Mouse (Mus musculus) limb, embryonic 15.5 days (tissue): ENCODE results near the gene Troap. TPM values are rescaled to one million over a fixed set of nuclear protein-coding genes. Genes with fewer than 3 reads are reported as not detected.

ENCODE experiments used
- ATAC-seq: fragments of 200-750 bp; cut with Nextera tagmentation; 2 replicates; pipeline ENCODE4 v1.8.0; 2017; ENCODE audit warnings: low read depth, moderate TSS enrichment; ENCODE audit not compliant: insufficient number of reproducible peaks, low FRiP score, low TSS enrichment
- H3K27ac ChIP-seq: fragments of 300-500 bp; sonication (generic); 2 replicates; pipeline ENCODE4 v1.5.1; 2015; ENCODE audit warnings: moderate library complexity, mild to moderate bottlenecking, inconsistent platforms
- H3K27me3 ChIP-seq: fragments of 300-500 bp; sonication (generic); 2 replicates; pipeline ENCODE4 v1.6.1; 2015; ENCODE audit warnings: inconsistent platforms
- H3K36me3 ChIP-seq: fragments of 300-500 bp; sonication (generic); 2 replicates; pipeline ENCODE4 v1.6.1; 2015; ENCODE audit warnings: inconsistent platforms
- H3K4me1 ChIP-seq: fragments of 300-500 bp; sonication (generic); 2 replicates; pipeline ENCODE4 v1.6.1; 2015; ENCODE audit warnings: inconsistent platforms
- H3K4me2 ChIP-seq: fragments of 300-500 bp; sonication (generic); 2 replicates; pipeline ENCODE4 v1.6.1; 2015; ENCODE audit warnings: mild to moderate bottlenecking, inconsistent platforms
- H3K4me3 ChIP-seq: fragments of 300-500 bp; sonication (generic); 2 replicates; pipeline ENCODE4 v1.5.1; 2015; ENCODE audit warnings: mild to moderate bottlenecking, inconsistent platforms
- H3K9ac ChIP-seq: fragments of 300-500 bp; sonication (generic); 2 replicates; pipeline ENCODE4 v1.6.1; 2015; ENCODE audit warnings: inconsistent platforms
- H3K9me3 ChIP-seq: fragments of 300-500 bp; sonication (generic); 2 replicates; pipeline ENCODE4 v1.6.1; 2016; ENCODE audit warnings: inconsistent platforms
- WGBS: fragments of 180-500 bp; shearing (Covaris S2); methylation state at CpG from one replicate; pipeline ENCODE4 v1.1.7; 2015; 5-methylcytosine and 5-hydroxymethylcytosine counted together
- polyA plus RNA-seq: library from polyadenylated mRNA; unstranded; fragments of >200 nt; fragmentation: Nextera tagmentation; extraction: Ambion mirVana; gene quantifications from 2 replicates; pipeline ENCODE4 v1.2.1, GENCODE M21; 2015

Gene Troap
- polyA plus RNA-seq, 1 experiment from 2014 or later: 22.3 TPM

GRCm38 (mm10) chr15:99078181-99078910 is 4.0 kb downstream of the Troap start:
- ATAC-seq: no peak
- no peak overlapping the region for H3K4me3 ChIP-seq
- H3K27me3 ChIP-seq: peaks cover 7% of the 10 kb centered on the region
- H3K36me3 ChIP-seq: peaks cover 41% of the 10 kb centered on the region
- no peak overlapping the region for H3K4me2 ChIP-seq
- WGBS: 84% methylated on average over 15 of the region's 15 CpGs
- 0 out of 2 replicates have a peak overlapping the region, but pooled peaks have one; percentile 4 for H3K9ac ChIP-seq
- peaks cover 21% of the 10 kb centered on the region for H3K4me1 ChIP-seq
- no peaks in the 10 kb centered on the region for H3K9me3 ChIP-seq
- no peak overlapping the region for H3K27ac ChIP-seq

GRCm38 (mm10) chr15:99079804-99080203 is 5.4 kb downstream of the Troap start:
- ATAC-seq: no peak
- peaks cover 17% of the 10 kb centered on the region for H3K4me1 ChIP-seq
- peaks cover 41% of the 10 kb centered on the region for H3K36me3 ChIP-seq
- WGBS: 77% methylated on average over 3 of the region's 3 CpGs
- no peak overlapping the region for H3K4me2 ChIP-seq
- H3K27ac ChIP-seq: no peak overlapping the region
- H3K4me3 ChIP-seq: no peak overlapping the region
- peaks cover 21% of the 10 kb centered on the region for H3K27me3 ChIP-seq
- H3K9ac ChIP-seq: no peak overlapping the region
- no peaks in the 10 kb centered on the region for H3K9me3 ChIP-seq

GRCm38 (mm10) chr15:99082322-99082721 is 7.9 kb downstream of the Troap start:
- no peak overlapping the region for H3K9ac ChIP-seq
- H3K36me3 ChIP-seq: peaks cover 39% of the 10 kb centered on the region
- no peak overlapping the region for H3K27ac ChIP-seq
- H3K4me3 ChIP-seq: no peak overlapping the region
- 94% methylated on average over 12 of the region's 12 CpGs for WGBS
- peaks cover 46% of the 10 kb centered on the region for H3K27me3 ChIP-seq
- H3K9me3 ChIP-seq: no peaks in the 10 kb centered on the region
- ATAC-seq: no peak
- peaks cover 6% of the 10 kb centered on the region; the same call in 1 of the 2 replicates for H3K4me1 ChIP-seq
- H3K4me2 ChIP-seq: no peak overlapping the region

GRCm38 (mm10) chr15:99082840-99083239 is 8.5 kb downstream of the Troap start:
- no peak overlapping the region for H3K4me3 ChIP-seq
- peaks cover 9% of the 10 kb centered on the region for H3K4me1 ChIP-seq
- no peak overlapping the region for H3K9ac ChIP-seq
- no peak for ATAC-seq
- WGBS: 86% methylated on average over 16 of the region's 16 CpGs
- H3K4me2 ChIP-seq: no peak overlapping the region
- H3K9me3 ChIP-seq: no peaks in the 10 kb centered on the region
- H3K27me3 ChIP-seq: peaks cover 51% of the 10 kb centered on the region
- H3K27ac ChIP-seq: no peak overlapping the region
- peaks cover 34% of the 10 kb centered on the region for H3K36me3 ChIP-seq

- Histone ChIP-seq H3K4me1 (peaks cover 13% of the 10 kb centered on the region), H3K4me3 (no peak overlapping the region), H3K9ac (no peak overlapping the region), H3K27me3 (peaks cover 56% of the 10 kb centered on the region), H3K36me3 (peaks cover 33% of the 10 kb centered on the region), H3K9me3 (no peaks in the 10 kb centered on the region), H3K4me2 (no peak overlapping the region), H3K27ac (no peak overlapping the region)
- 66% methylated on average over 9 of the region's 9 CpGs for WGBS
- ATAC-seq: no peak
Observed at GRCm38 (mm10) chr15:99083258-99083657, 8.9 kb downstream of the Troap start.

GRCm38 (mm10) chr15:99083867-99084557 is 9.6 kb downstream of the Troap start:
- no peak for ATAC-seq
- no peaks in the 10 kb centered on the region for H3K9me3 ChIP-seq
- H3K4me2 ChIP-seq: no peak overlapping the region
- peaks cover 14% of the 10 kb centered on the region for H3K4me1 ChIP-seq
- H3K9ac ChIP-seq: no peak overlapping the region
- WGBS: 13% methylated on average over 11 of the region's 11 CpGs
- no peak overlapping the region for H3K27ac ChIP-seq
- peaks cover 33% of the 10 kb centered on the region for H3K36me3 ChIP-seq
- H3K4me3 ChIP-seq: no peak overlapping the region
- H3K27me3 ChIP-seq: peaks cover 63% of the 10 kb centered on the region

- Histone ChIP-seq H3K9me3 (no peaks in the 10 kb centered on the region), H3K4me2 (no peak overlapping the region), H3K4me1 (peaks cover 16% of the 10 kb centered on the region), H3K4me3 (no peak overlapping the region), H3K36me3 (peaks cover 33% of the 10 kb centered on the region), H3K9ac (no peak overlapping the region), H3K27ac (no peak overlapping the region), H3K27me3 (peaks cover 69% of the 10 kb centered on the region)
- WGBS: 16% methylated on average over 19 of the region's 19 CpGs
- ATAC-seq: no peak
Observed at GRCm38 (mm10) chr15:99084618-99085017, 10.2 kb downstream of the Troap start.

- H3K4me1 ChIP-seq: peaks cover 16% of the 10 kb centered on the region
- no peak for ATAC-seq
Observed at GRCm38 (mm10) chr15:99085997-99086396, 11.6 kb downstream of the Troap start.

GRCm38 (mm10) chr15:99087253-99088075 is 13.1 kb downstream of the Troap start, which contains the start of gene C1ql4:
Gene C1ql4, minus strand, starts transcription at chr15:99087817.
- Histone ChIP-seq H3K9ac (no peak within 1 kb of the TSS), H3K36me3 (peaks cover 7% of the 10 kb centered on the region), H3K4me2 (peak within 1 kb of the TSS; percentile 49), H3K4me3 (peak within 1 kb of the TSS; percentile 32), H3K27me3 (peaks cover 95% of the 10 kb centered on the region), H3K4me1 (peaks cover 16% of the 10 kb centered on the region), H3K9me3 (no peaks in the 10 kb centered on the region), H3K27ac (no peak within 1 kb of the TSS)
- WGBS: 6% methylated on average over 58 of the region's 60 CpGs
- no peak for ATAC-seq

More at GRCm38 (mm10) chr15:99085997-99086396, 11.6 kb downstream of the Troap start:
- Histone ChIP-seq H3K9ac (no peak overlapping the region), H3K4me2 (no peak overlapping the region), H3K4me3 (no peak overlapping the region), H3K36me3 (peaks cover 21% of the 10 kb centered on the region), H3K9me3 (no peaks in the 10 kb centered on the region), H3K27me3 (peaks cover 83% of the 10 kb centered on the region), H3K27ac (no peak overlapping the region)
- WGBS: 62% methylated on average over 4 of the region's 4 CpGs

- Histone ChIP-seq H3K4me3 (peak overlapping the region; percentile 32), H3K9ac (no peak overlapping the region), H3K27ac (no peak overlapping the region), H3K36me3 (no peaks in the 10 kb centered on the region), H3K4me1 (peaks cover 19% of the 10 kb centered on the region), H3K9me3 (no peaks in the 10 kb centered on the region), H3K4me2 (peak overlapping the region; percentile 49), H3K27me3 (peaks cover 100% of the 10 kb centered on the region)
- ATAC-seq: no peak
- WGBS: under 1% methylated on average over 27 of the region's 27 CpGs
Observed at GRCm38 (mm10) chr15:99088292-99088691, 13.9 kb downstream of the Troap start.

- Histone ChIP-seq H3K4me2 (no peak overlapping the region), H3K4me3 (no peak overlapping the region)
- 18% methylated on average over 14 of the region's 14 CpGs for WGBS
Observed at GRCm38 (mm10) chr15:99089069-99089468, 14.7 kb downstream of the Troap start.

More at GRCm38 (mm10) chr15:99089069-99089468, 14.7 kb downstream of the Troap start:
- Histone ChIP-seq H3K9ac (no peak overlapping the region), H3K4me1 (peaks cover 27% of the 10 kb centered on the region), H3K9me3 (no peaks in the 10 kb centered on the region), H3K27me3 (peaks cover 100% of the 10 kb centered on the region), H3K27ac (no peak overlapping the region), H3K36me3 (no peaks in the 10 kb centered on the region)
- no peak for ATAC-seq
